ENCODE assay signal across 25 mouse cellular contexts in the genomic region with DNA sequence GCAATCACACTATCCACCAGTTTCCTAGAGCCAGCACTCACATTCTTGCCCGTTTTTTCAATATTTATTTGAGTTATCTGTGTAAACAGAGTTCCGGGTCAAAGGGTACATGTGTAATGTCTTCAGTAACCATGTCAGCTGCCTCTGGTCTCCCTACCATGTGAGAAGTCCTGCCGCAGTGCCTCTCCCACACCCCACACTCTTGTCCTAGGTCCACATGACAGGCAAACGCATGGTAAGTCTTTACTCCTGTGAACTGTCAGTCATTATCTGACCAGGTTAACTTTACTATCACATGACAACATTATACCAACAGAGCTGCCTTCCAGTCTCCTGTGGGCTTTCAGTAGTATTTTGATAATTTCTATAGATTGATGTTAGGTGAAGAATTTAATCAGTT. TPM values are rescaled to one million over a fixed set of nuclear protein-coding genes. Genes with fewer than 3 reads are reported as not detected.
DNase-seq lines count a peak whose midpoint lies in the region; ATAC-seq and TF ChIP-seq lines count a peak whose summit lies in the region.
"Had no signal": no experiment of that assay in that cellular context is flagged by ENCODE, and none has a peak within 500 bp of the region (broad histone marks: within the 10 kb centered on the region; RNA-seq: fewer than 3 reads in every experiment).

No protein-coding gene starts in this region.

- no peak for TF ChIP-seq POLR2A in liver, adult 2 months (IDR thresholded peaks at IDR 0.05; ENCODE audit: extremely low read depth, insufficient read depth, low read length)

- H3K4me3 ChIP-seq in liver, adult 2 months (ENCODE audit: insufficient read depth, low read depth, low read length): no peak overlapping the region
- no peak overlapping the region for H3K4me3 ChIP-seq in liver, embryonic 12.5 days
- H3K4me3 ChIP-seq in intestine, embryonic 15.5 days (replicated peaks): no peak overlapping the region
- no peak overlapping the region for H3K4me3 ChIP-seq in intestine, embryonic 16.5 days (ENCODE audit: low read length)
- H3K4me3 ChIP-seq: embryonic facial prominence, embryonic 13.5 days; embryonic facial prominence, embryonic 15.5 days; erythroblast, embryonic 14.5 days; forebrain, embryonic 10.5 days; forebrain, embryonic 12.5 days had no signal

- DNase-seq in liver, adult 2 months (ENCODE audit: extremely low read depth, low read depth, low spot score): peak; percentile 40
- peak; percentile 26 for DNase-seq in yolk sac, embryonic 10.5 days (ENCODE audit: low spot score)
- DNase-seq in right cerebral cortex, adult 2 months (ENCODE audit: low spot score in 2 of 2): no peak
- DNase-seq in natural killer cell, adult 2 months (ENCODE audit: low spot score in 2 of 2): no peak
- DNase-seq: adrenal gland, adult 2 months; adrenal gland, postnatal 10 days; adrenal gland, postnatal 25 days; cerebellum, adult 11 months; cerebellum, adult 18-20 months; cerebellum, adult 8-10 months; cerebellum, adult 9-11 months; cerebellum, postnatal 14 days; cerebellum, postnatal 36 days; embryo, embryonic 11 days had no signal

- H3K9ac ChIP-seq in liver, adult 2 months (ENCODE audit: low read depth, low read length): no peak overlapping the region
- H3K9ac ChIP-seq in liver, embryonic 12.5 days: no peak overlapping the region
- H3K9ac ChIP-seq in intestine, embryonic 15.5 days: no peak overlapping the region
- H3K9ac ChIP-seq in intestine, embryonic 16.5 days (ENCODE audit: low read depth, low read length): no peak overlapping the region
- H3K9ac ChIP-seq: embryonic facial prominence, embryonic 13.5 days; embryonic facial prominence, embryonic 15.5 days; forebrain, embryonic 12.5 days had no signal

- no peaks in the 10 kb centered on the region; the same call in 1 of the 2 replicates for H3K4me1 ChIP-seq in liver, adult 2 months (ENCODE audit: control insufficient read depth, insufficient read depth, low read length)
- no peaks in the 10 kb centered on the region for H3K4me1 ChIP-seq in liver, embryonic 12.5 days
- H3K4me1 ChIP-seq in intestine, embryonic 15.5 days (replicated peaks): no peaks in the 10 kb centered on the region
- no peaks in the 10 kb centered on the region for H3K4me1 ChIP-seq in intestine, embryonic 16.5 days (ENCODE audit: control insufficient read depth, insufficient read depth, low read length)
- H3K4me1 ChIP-seq: embryonic facial prominence, embryonic 13.5 days; embryonic facial prominence, embryonic 15.5 days; forebrain, embryonic 10.5 days; forebrain, embryonic 12.5 days had no signal

- 28% methylated on average over 4 of the region's 4 CpGs for WGBS in liver, adult 2 months
- 71% methylated on average over 4 of the region's 4 CpGs for WGBS in liver, embryonic 12.5 days (ENCODE audit: insufficient replicate concordance)
- 49% methylated on average over 4 of the region's 4 CpGs for WGBS in intestine, embryonic 15.5 days
- WGBS in intestine, embryonic 16.5 days: 48% methylated on average over 4 of the region's 4 CpGs

- no peak for TF ChIP-seq CTCF in liver, adult 2 months (IDR thresholded peaks at IDR 0.05; ENCODE audit: low read depth, low read length)

- H3K79me2 ChIP-seq in liver, adult 2 months (ENCODE audit: control insufficient read depth, insufficient read depth, low read length): no peaks in the 10 kb centered on the region

- H3K4me2 ChIP-seq in liver, embryonic 12.5 days: no peak overlapping the region
- no peak overlapping the region for H3K4me2 ChIP-seq in intestine, embryonic 15.5 days (replicated peaks)
- H3K4me2 ChIP-seq in intestine, embryonic 16.5 days (ENCODE audit: low read depth, low read length): no peak overlapping the region
- H3K4me2 ChIP-seq: embryonic facial prominence, embryonic 13.5 days; embryonic facial prominence, embryonic 15.5 days; forebrain, embryonic 12.5 days had no signal

- no peaks in the 10 kb centered on the region for H3K9me3 ChIP-seq in liver, embryonic 12.5 days (replicated peaks)
- no peaks in the 10 kb centered on the region for H3K9me3 ChIP-seq in intestine, embryonic 15.5 days
- no peaks in the 10 kb centered on the region for H3K9me3 ChIP-seq in intestine, embryonic 16.5 days (ENCODE audit: control insufficient read depth, low read length)
- H3K9me3 ChIP-seq: embryonic facial prominence, embryonic 13.5 days; embryonic facial prominence, embryonic 15.5 days; forebrain, embryonic 10.5 days; forebrain, embryonic 12.5 days had no signal

- no peaks in the 10 kb centered on the region for H3K27me3 ChIP-seq in liver, adult 2 months (ENCODE audit: control insufficient read depth, insufficient read depth, low read length)
- no peaks in the 10 kb centered on the region for H3K27me3 ChIP-seq in liver, embryonic 12.5 days (replicated peaks)
- H3K27me3 ChIP-seq in intestine, embryonic 15.5 days (replicated peaks): no peaks in the 10 kb centered on the region
- no peaks in the 10 kb centered on the region for H3K27me3 ChIP-seq in intestine, embryonic 16.5 days (replicated peaks; ENCODE audit: control insufficient read depth, insufficient read depth, low read length)
- H3K27me3 ChIP-seq: embryonic facial prominence, embryonic 13.5 days; embryonic facial prominence, embryonic 15.5 days; forebrain, embryonic 12.5 days had no signal

- peaks cover 37% of the 10 kb centered on the region for H3K36me3 ChIP-seq in liver, adult 2 months (ENCODE audit: control insufficient read depth, insufficient read depth, low read length)
- H3K36me3 ChIP-seq in liver, embryonic 12.5 days: peaks cover 44% of the 10 kb centered on the region
- peaks cover 5% of the 10 kb centered on the region; the same call in 1 of the 2 replicates for H3K36me3 ChIP-seq in intestine, embryonic 15.5 days
- no peaks in the 10 kb centered on the region for H3K36me3 ChIP-seq in intestine, embryonic 16.5 days (ENCODE audit: control insufficient read depth, insufficient read depth, low read length)

- ATAC-seq in liver, embryonic 12.5 days: no peak
- ATAC-seq in intestine, embryonic 15.5 days: peak; percentile 86
- ATAC-seq in intestine, embryonic 16.5 days: peak; percentile 91
- ATAC-seq: forebrain, embryonic 14.5 days had no signal

- H3K27ac ChIP-seq in liver, adult 2 months (replicated peaks; ENCODE audit: insufficient read depth, low read depth, low read length): no peak overlapping the region
- no peak overlapping the region for H3K27ac ChIP-seq in liver, embryonic 12.5 days
- no peak overlapping the region for H3K27ac ChIP-seq in intestine, embryonic 15.5 days
- no peak overlapping the region for H3K27ac ChIP-seq in intestine, embryonic 16.5 days (ENCODE audit: low read length)
- H3K27ac ChIP-seq: embryonic facial prominence, embryonic 13.5 days; embryonic facial prominence, embryonic 15.5 days; forebrain, embryonic 10.5 days; forebrain, embryonic 12.5 days had no signal

RNA-seq across cellular contexts. Expression of a gene that starts 24.5 kb away (rescaled TPM):
- 2.3 and 2.5 TPM in 2 replicates for total RNA-seq in liver, adult 2 months (2014; rRNA removed)
- polyA plus RNA-seq in liver, adult 2 months (2012; rRNA removed): 1.8 and 2.9 TPM in 2 replicates
- polyA plus RNA-seq in liver, embryonic 12.5 days (2016; fragmentation: Nextera tagmentation; extraction: Ambion mirVana): 3.7 and 4.0 TPM in 2 replicates
- 3.3 and 4.0 TPM in 2 replicates for polyA plus RNA-seq in intestine, embryonic 15.5 days (2015; fragmentation: Nextera tagmentation; extraction: Ambion mirVana)
- polyA plus RNA-seq in intestine, embryonic 16.5 days (2015; fragmentation: Nextera tagmentation; extraction: Ambion mirVana): 3.1 and 3.3 TPM in 2 replicates

RNA-seq across cellular contexts. Expression of a gene that starts 24.8 kb away (rescaled TPM):
- 23.5 and 29.6 TPM in 2 replicates for total RNA-seq in liver, adult 2 months (2014; rRNA removed)
- polyA plus RNA-seq in liver, adult 2 months (2012; rRNA removed): 9.5 and 9.6 TPM in 2 replicates
- polyA plus RNA-seq in liver, embryonic 12.5 days (2016; fragmentation: Nextera tagmentation; extraction: Ambion mirVana): 12.4 and 14.2 TPM in 2 replicates
- 19.4 and 21.0 TPM in 2 replicates for polyA plus RNA-seq in intestine, embryonic 15.5 days (2015; fragmentation: Nextera tagmentation; extraction: Ambion mirVana)
- 20.9 and 22.4 TPM in 2 replicates for polyA plus RNA-seq in intestine, embryonic 16.5 days (2015; fragmentation: Nextera tagmentation; extraction: Ambion mirVana)

RNA-seq across cellular contexts. Expression of a gene that starts 28.8 kb away (rescaled TPM):
- 8.0 and 11.1 TPM in 2 replicates for total RNA-seq in liver, adult 2 months (2014; rRNA removed)
- 4.0 TPM in 2 replicates for polyA plus RNA-seq in liver, adult 2 months (2012; rRNA removed)
- 57.7 and 59.6 TPM in 2 replicates for polyA plus RNA-seq in liver, embryonic 12.5 days (2016; fragmentation: Nextera tagmentation; extraction: Ambion mirVana)
- polyA plus RNA-seq in intestine, embryonic 15.5 days (2015; fragmentation: Nextera tagmentation; extraction: Ambion mirVana): 134 and 140 TPM in 2 replicates
- polyA plus RNA-seq in intestine, embryonic 16.5 days (2015; fragmentation: Nextera tagmentation; extraction: Ambion mirVana): 232 and 330 TPM in 2 replicates

RNA-seq across cellular contexts. Expression of a gene that starts 53.9 kb away (rescaled TPM):
- total RNA-seq in liver, adult 2 months (2014; rRNA removed): 3.9 and 4.1 TPM in 2 replicates
- polyA plus RNA-seq in liver, adult 2 months (2012; rRNA removed): 1.1 and 1.2 TPM in 2 replicates
- 9.8 and 10.4 TPM in 2 replicates for polyA plus RNA-seq in liver, embryonic 12.5 days (2016; fragmentation: Nextera tagmentation; extraction: Ambion mirVana)
- polyA plus RNA-seq in intestine, embryonic 15.5 days (2015; fragmentation: Nextera tagmentation; extraction: Ambion mirVana): 17.5 and 18.7 TPM in 2 replicates
- 10.0 and 11.5 TPM in 2 replicates for polyA plus RNA-seq in intestine, embryonic 16.5 days (2015; fragmentation: Nextera tagmentation; extraction: Ambion mirVana)
- total RNA-seq: MEL had no signal
- polyA plus RNA-seq: C2C12 had no signal

Comparison
In these comparisons a context has a peak if more than half of its experiments do, and no peak if none do; other contexts are left out.
1. RNA of a gene that starts 28.8 kb away (polyA plus RNA-seq): 232 to 330 TPM in intestine, embryonic 16.5 days, 134 to 140 TPM in intestine, embryonic 15.5 days and 57.7 to 59.6 TPM in liver, embryonic 12.5 days; 4.0 TPM in liver, adult 2 months; every median in the first group is over 10 times any median in the second.
2. DNase-seq: peak in liver, adult 2 months (single experiment) and yolk sac, embryonic 10.5 days (single experiment); none in right cerebral cortex, adult 2 months (0 of 2) and natural killer cell, adult 2 months (0 of 2).